In genomic region chr1:155383319-155384302, GRCm38 (mm10) we compare ENCODE assay signal across 18 mouse cellular contexts. TPM values are rescaled to one million over a fixed set of nuclear protein-coding genes. Genes with fewer than 3 reads are reported as not detected.
A peak's percentile ranks its signal among the peaks of the same experiment; 100 is the strongest.
DNase-seq lines count a peak whose midpoint lies in the region; ATAC-seq and TF ChIP-seq lines count a peak whose summit lies in the region.
"Had no signal": no experiment of that assay in that cellular context is flagged by ENCODE, and none has a peak within 500 bp of the region (broad histone marks: within the 10 kb centered on the region; RNA-seq: fewer than 3 reads in every experiment).

No protein-coding gene starts in this region.

- WGBS in liver, adult 2 months, result 86% methylated on average over 8 of the region's 8 CpGs

- H3K27ac ChIP-seq in liver, adult 2 months (replicated peaks; ENCODE audit: insufficient read depth, low read depth, low read length), result no peak overlapping the region
- H3K27ac ChIP-seq in left cerebral cortex, adult 2 months, result no peak overlapping the region
- H3K27ac ChIP-seq: gastrocnemius, adult 2 months; layer of hippocampus, adult 2 months; limb, embryonic 10.5 days; macrophage; midbrain, embryonic 15.5 days had no signal

- ATAC-seq in megakaryocyte progenitor cell, adult 5-6 weeks (replicated peaks; ENCODE audit: poor library complexity), result peak; percentile 82
- ATAC-seq: forebrain, embryonic 16.5 days; intestine, embryonic 16.5 days; midbrain, embryonic 15.5 days; Patski had no signal

- H3K4me1 ChIP-seq in liver, adult 2 months (ENCODE audit: control insufficient read depth, insufficient read depth, low read length), result no peaks in the 10 kb centered on the region
- H3K4me1 ChIP-seq: midbrain, embryonic 15.5 days had no signal

- no peak overlapping the region for H3K9ac ChIP-seq in liver, adult 2 months (ENCODE audit: low read depth, low read length)
- H3K9ac ChIP-seq: lung, embryonic 14.5 days; midbrain, embryonic 15.5 days had no signal

- no peak overlapping the region for H3K4me3 ChIP-seq in liver, adult 2 months (ENCODE audit: insufficient read depth, low read depth, low read length)
- no peak overlapping the region for H3K4me3 ChIP-seq in left cerebral cortex, adult 2 months
- H3K4me3 ChIP-seq: gastrocnemius, adult 2 months; layer of hippocampus, adult 2 months; limb, embryonic 10.5 days; midbrain, embryonic 15.5 days had no signal

- no peaks in the 10 kb centered on the region for H3K27me3 ChIP-seq in liver, adult 2 months (ENCODE audit: control insufficient read depth, insufficient read depth, low read length)
- H3K27me3 ChIP-seq: midbrain, embryonic 15.5 days; Patski had no signal

- intact Hi-C loops in left cerebral cortex, adult 2 months (cut with DNase I), result no loop called here

- no peaks in the 10 kb centered on the region for H3K36me3 ChIP-seq in liver, adult 2 months (ENCODE audit: control insufficient read depth, insufficient read depth, low read length)
- H3K36me3 ChIP-seq: limb, embryonic 10.5 days; midbrain, embryonic 15.5 days had no signal

- TF ChIP-seq POLR2A in liver, adult 2 months (IDR thresholded peaks at IDR 0.05; ENCODE audit: extremely low read depth, insufficient read depth, low read length), result no peak

- peaks cover under 1% of the 10 kb centered on the region; the same call in 1 of the 2 replicates for H3K79me2 ChIP-seq in liver, adult 2 months (ENCODE audit: control insufficient read depth, insufficient read depth, low read length)

- no peak for TF ChIP-seq CTCF in liver, adult 2 months (IDR thresholded peaks at IDR 0.05; ENCODE audit: low read depth, low read length)
- TF ChIP-seq CTCF in left cerebral cortex, adult 2 months (IDR thresholded peaks at IDR 0.05), result no peak

- peak; percentile 47 for DNase-seq in CD4-positive, CD25-positive, alpha-beta regulatory T cell, adult 2 months (ENCODE audit: low read depth, low spot score)
- DNase-seq in adipocyte (ENCODE audit: low spot score) (peak; percentile 36), MN1 (ENCODE audit: low spot score) (no peak)
- DNase-seq in liver, adult 2 months (ENCODE audit: extremely low read depth, low read depth, low spot score), result peak; percentile 76
- DNase-seq in thymus, postnatal 14 days, result no peak
- DNase-seq in left cerebral cortex, adult 2 months (ENCODE audit: extremely low spot score in 1 of 2, low spot score in 2 of 2), result no peak
- DNase-seq in spleen, postnatal 36 days (ENCODE audit: low spot score in 2 of 2), result no peak
- DNase-seq: gastrocnemius, adult 2 months; lung, embryonic 14.5 days; right cerebral cortex, adult 18-20 months had no signal

RNA-seq across cellular contexts. Expression of gene Xpr1, which starts 33.6 kb away (rescaled TPM):
- total RNA-seq in liver, adult 2 months (2014; rRNA removed), result 15.8 and 17.1 TPM in 2 replicates
- polyA plus RNA-seq in liver, adult 2 months (2012; rRNA removed), result 5.4 and 6.3 TPM in 2 replicates
- total RNA-seq in megakaryocyte progenitor cell, adult 5-6 weeks (2015), result 38.0 and 38.6 TPM in 2 replicates
- 12.8 and 16.1 TPM in 2 replicates for total RNA-seq in megakaryocyte progenitor cell, adult 5-6 weeks (2017)
- 10 to 100 TPM; 86.1 to 89.4 TPM for total RNA-seq in left cerebral cortex, adult 2 months (2021)

Comparison
In these comparisons a context has a peak if more than half of its experiments do, and no peak if none do; other contexts are left out.
1. DNase-seq: peak in CD4-positive, CD25-positive, alpha-beta regulatory T cell, adult 2 months (single experiment), adipocyte (single experiment) and liver, adult 2 months (single experiment); none in thymus, postnatal 14 days (single experiment), left cerebral cortex, adult 2 months (0 of 2), spleen, postnatal 36 days (0 of 2) and MN1 (single experiment).